Mouse (Mus musculus): ENCODE data around the gene Zfp423.

DNA sequence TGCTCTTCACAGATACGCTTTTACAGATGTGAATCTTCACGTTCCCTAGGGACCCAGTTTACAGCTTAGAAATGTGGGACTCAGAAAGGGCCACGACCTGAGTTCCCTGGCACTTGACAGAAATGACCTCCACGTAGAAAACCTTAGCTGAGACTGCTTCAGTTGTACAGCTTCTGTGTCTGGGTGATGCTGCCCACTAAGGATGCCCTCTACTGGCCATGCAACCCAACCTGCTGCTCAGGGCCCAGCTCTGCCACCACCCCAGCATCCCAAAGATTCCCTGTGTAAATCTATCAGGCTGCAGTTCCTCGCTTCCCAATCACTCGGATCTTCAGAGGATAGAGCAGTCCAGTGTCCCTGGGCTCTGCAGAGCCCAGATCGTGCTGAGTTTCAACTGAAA lies 163.2 kb downstream of the Zfp423 start:
- TF ChIP-seq CTCF (conservative IDR thresholded peaks at IDR 0.05; ENCODE audit: low read length): no peak
- TF ChIP-seq NANOG (IDR thresholded peaks at IDR 0.05; ENCODE audit: borderline replicate concordance, low read length): no peak
